Mouse (Mus musculus): Measurements from ENCODE around the gene Utp11.

Utp11 gene

GRCm38 (mm10) chr4:124632856-124633255, 60.5 kb downstream of the Utp11 start:
- DNase-seq (ENCODE audit: low spot score), result no peak

- no peak for DNase-seq (ENCODE audit: low spot score)
Measured at GRCm38 (mm10) chr4:124631456-124631855, 61.9 kb downstream of the Utp11 start.

Data from ovary, postnatal 14 days (tissue).